Comparison of ENCODE assay signal across 16 mouse cellular contexts in genomic region chr3:78836824-78837223, GRCm38 (mm10).
"Had no signal": no experiment of that assay in that cellular context is flagged by ENCODE, and none has a peak within 500 bp of the region (broad histone marks: within the 10 kb centered on the region; RNA-seq: fewer than 3 reads in every experiment).

No protein-coding gene starts in this region.

- H3K4me2 ChIP-seq: intestine, embryonic 15.5 days; limb, embryonic 12.5 days; limb, embryonic 15.5 days; liver, embryonic 11.5 days; lung, embryonic 14.5 days; stomach, embryonic 15.5 days had no signal

- H3K27me3 ChIP-seq: intestine, embryonic 15.5 days; limb, embryonic 12.5 days; limb, embryonic 15.5 days; stomach, embryonic 15.5 days had no signal

- H3K9me3 ChIP-seq: intestine, embryonic 15.5 days; limb, embryonic 12.5 days; limb, embryonic 15.5 days; stomach, embryonic 15.5 days had no signal

- ATAC-seq: intestine, embryonic 15.5 days; liver, postnatal 0 days; lung, postnatal 0 days had no signal

- H3K36me3 ChIP-seq: intestine, embryonic 15.5 days; limb, embryonic 12.5 days; limb, embryonic 15.5 days; stomach, embryonic 15.5 days had no signal

- H3K9ac ChIP-seq: intestine, embryonic 15.5 days; limb, embryonic 12.5 days; limb, embryonic 15.5 days; liver, embryonic 14.5 days; liver, postnatal 0 days; lung, embryonic 14.5 days; stomach, embryonic 15.5 days had no signal

- H3K27ac ChIP-seq: intestine, embryonic 15.5 days; limb, embryonic 12.5 days; limb, embryonic 15.5 days; liver, embryonic 14.5 days; macrophage; stomach, embryonic 15.5 days had no signal

- H3K4me3 ChIP-seq: intestine, embryonic 15.5 days; limb, embryonic 12.5 days; limb, embryonic 15.5 days; stomach, embryonic 15.5 days had no signal

- H3K4me1 ChIP-seq: intestine, embryonic 15.5 days; limb, embryonic 12.5 days; limb, embryonic 15.5 days; stomach, embryonic 15.5 days had no signal

- DNase-seq: kidney, adult 18-20 months; kidney, adult 9 months; kidney, postnatal 14 days; kidney, postnatal 4 days; left cerebral cortex, postnatal 4 days; liver, postnatal 0 days; lung, embryonic 14.5 days; thymus, postnatal 25 days had no signal
